Mouse (Mus musculus): Measurements from ENCODE around the gene St6galnac3. TPM values are rescaled to one million over a fixed set of nuclear protein-coding genes. Genes with fewer than 3 reads are reported as not detected.

Gene St6galnac3
- total and polyA plus RNA-seq, 2 experiments from 2014 or later = 7.3 to 9.9 TPM

DNA sequence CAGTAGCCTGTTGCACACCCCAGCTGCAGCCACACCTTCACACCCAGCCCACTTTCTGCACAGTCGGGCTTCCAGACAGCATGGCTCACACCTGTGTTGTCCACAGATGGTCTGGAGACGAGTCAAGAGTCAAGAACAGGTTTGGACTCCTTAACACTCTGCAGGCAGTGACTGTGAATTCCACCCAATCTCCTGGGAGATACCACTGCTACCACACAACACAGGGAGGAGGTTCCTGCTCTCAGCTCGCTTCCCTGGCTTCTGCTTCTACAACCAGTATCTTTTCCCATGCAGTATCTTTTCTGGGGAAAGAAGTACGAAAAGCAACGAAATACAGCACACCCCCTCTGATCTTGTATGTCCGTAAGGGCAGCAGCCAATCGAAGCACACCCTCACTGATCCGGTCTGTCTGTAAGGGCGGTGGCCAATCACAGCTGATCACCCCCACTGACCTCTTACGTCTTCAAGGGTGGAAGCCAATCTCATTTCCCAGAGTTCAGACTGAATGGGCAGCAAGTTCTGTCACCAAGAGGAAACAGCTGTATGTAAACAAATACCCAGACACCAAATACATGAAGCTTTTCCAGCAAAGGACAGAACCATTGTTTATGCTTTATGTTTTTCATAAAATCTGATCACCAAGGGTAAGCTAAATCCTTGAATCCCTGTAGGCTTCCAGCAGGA, 92.8 kb downstream of the St6galnac3 start:
- WGBS = 77% methylated on average over 10 of the region's 10 CpGs
- no peaks in the 10 kb centered on the region for H3K4me1 ChIP-seq (ENCODE audit: insufficient read depth, low read length)
- DNase-seq (ENCODE audit: low spot score) = no peak
- no peak overlapping the region for H3K4me3 ChIP-seq (ENCODE audit: low read length)
- no peaks in the 10 kb centered on the region for H3K36me3 ChIP-seq (ENCODE audit: insufficient read depth, low read length)
- H3K9me3 ChIP-seq (ENCODE audit: low read length) = no peaks in the 10 kb centered on the region
- ATAC-seq = no peak
- H3K4me2 ChIP-seq (ENCODE audit: low read depth, low read length) = no peak overlapping the region
- no peaks in the 10 kb centered on the region for H3K27me3 ChIP-seq (ENCODE audit: insufficient read depth, low read length)
- TF ChIP-seq CTCF (IDR thresholded peaks at IDR 0.05; ENCODE audit: low read depth) = no peak
- no peak overlapping the region for H3K27ac ChIP-seq
- H3K9ac ChIP-seq (replicated peaks; ENCODE audit: low read length) = no peak overlapping the region

DNA sequence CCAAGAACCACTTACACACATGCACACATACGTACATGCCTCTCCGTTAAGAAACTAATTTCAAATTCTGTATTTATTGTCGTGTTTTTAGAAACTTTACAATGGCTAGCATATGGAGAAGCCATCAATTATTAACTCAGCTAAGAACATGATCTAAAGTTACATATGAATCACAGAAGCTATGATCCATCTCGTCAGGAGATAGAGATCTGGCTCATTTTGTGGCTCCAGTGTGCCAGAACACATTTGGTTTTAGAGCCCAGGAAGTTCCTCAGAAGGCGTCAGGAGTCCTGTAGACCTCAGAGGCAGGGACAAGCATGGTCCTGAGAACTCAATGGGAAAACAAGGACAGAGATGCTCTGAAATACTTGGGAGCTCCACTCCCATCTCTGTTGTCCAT, 98.7 kb downstream of the St6galnac3 start:
- 86% methylated on average over 5 of the region's 5 CpGs for WGBS
- no peaks in the 10 kb centered on the region for H3K4me1 ChIP-seq (ENCODE audit: insufficient read depth, low read length)
- no peak for TF ChIP-seq CTCF (IDR thresholded peaks at IDR 0.05; ENCODE audit: low read depth)
- H3K36me3 ChIP-seq (ENCODE audit: insufficient read depth, low read length) = no peaks in the 10 kb centered on the region
- DNase-seq (ENCODE audit: low spot score) (no peak), ATAC-seq (no peak)
- H3K27me3 ChIP-seq (ENCODE audit: insufficient read depth, low read length) = no peaks in the 10 kb centered on the region
- no peak overlapping the region for H3K9ac ChIP-seq (replicated peaks; ENCODE audit: low read length)
- H3K4me2 ChIP-seq (ENCODE audit: low read depth, low read length) = no peak overlapping the region
- no peak overlapping the region for H3K27ac ChIP-seq
- H3K4me3 ChIP-seq (ENCODE audit: low read length) = no peak overlapping the region
- H3K9me3 ChIP-seq (ENCODE audit: low read length) = no peaks in the 10 kb centered on the region

DNA sequence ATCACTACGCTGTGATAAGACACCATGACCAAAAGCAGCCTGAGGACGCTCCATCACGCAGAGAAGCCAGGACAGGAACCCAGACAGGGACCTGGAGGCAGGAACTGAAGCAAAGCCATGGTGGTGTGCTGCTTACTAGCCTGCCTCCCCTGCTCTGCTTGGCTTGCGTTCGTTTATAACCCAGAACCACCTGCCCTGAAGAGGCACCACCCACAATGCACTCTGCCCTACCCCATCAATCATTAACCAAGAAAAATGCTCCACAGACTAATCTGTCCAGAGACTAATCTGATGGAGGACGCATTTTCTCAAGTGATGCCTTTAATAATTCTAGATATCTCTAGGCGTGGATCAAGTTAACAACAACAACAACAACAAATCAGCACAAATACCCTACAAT, 106.0 kb downstream of the St6galnac3 start:
- no peaks in the 10 kb centered on the region for H3K9me3 ChIP-seq (ENCODE audit: low read length)
- DNase-seq (ENCODE audit: low spot score) = no peak
- H3K4me1 ChIP-seq (ENCODE audit: insufficient read depth, low read length) = peaks cover 4% of the 10 kb centered on the region; the same call in 1 of the 2 replicates
- TF ChIP-seq CTCF (IDR thresholded peaks at IDR 0.05; ENCODE audit: low read depth) = no peak
- no peak overlapping the region for H3K4me2 ChIP-seq (ENCODE audit: low read depth, low read length)
- WGBS = 95% methylated on average over 7 of the region's 7 CpGs
- no peak overlapping the region for H3K9ac ChIP-seq (replicated peaks; ENCODE audit: low read length)
- no peaks in the 10 kb centered on the region for H3K27me3 ChIP-seq (ENCODE audit: insufficient read depth, low read length)
- H3K27ac ChIP-seq = no peak overlapping the region
- no peak overlapping the region for H3K4me3 ChIP-seq (ENCODE audit: low read length)
- no peak for ATAC-seq
- no peaks in the 10 kb centered on the region for H3K36me3 ChIP-seq (ENCODE audit: insufficient read depth, low read length)

DNA sequence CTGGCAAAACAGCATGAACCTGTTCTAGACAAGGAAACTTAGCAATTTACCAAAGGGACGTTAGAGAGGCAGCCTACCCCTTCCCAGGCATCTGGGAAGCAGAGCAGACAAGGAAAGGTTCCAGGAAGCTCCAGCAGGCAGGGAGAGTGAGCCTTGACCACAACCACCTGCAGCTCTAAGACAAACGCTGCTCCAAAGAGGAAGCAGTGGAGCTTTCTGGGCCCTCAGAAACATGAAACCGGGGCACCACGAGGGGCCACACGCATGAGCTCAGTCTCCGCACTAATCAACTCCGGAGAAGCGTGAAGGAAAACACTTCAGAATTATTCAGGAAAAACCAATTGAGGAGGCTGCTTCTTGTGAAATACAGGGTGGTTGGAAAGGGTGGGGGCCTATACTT, 108.1 kb downstream of the St6galnac3 start:
- Histone ChIP-seq H3K36me3 (ENCODE audit: insufficient read depth, low read length) (no peaks in the 10 kb centered on the region), H3K4me3 (ENCODE audit: low read length) (no peak overlapping the region), H3K4me2 (ENCODE audit: low read depth, low read length) (no peak overlapping the region; the same call in 1 of the 2 replicates), H3K27ac (no peak overlapping the region), H3K9ac (replicated peaks; ENCODE audit: low read length) (no peak overlapping the region), H3K9me3 (ENCODE audit: low read length) (no peaks in the 10 kb centered on the region), H3K27me3 (ENCODE audit: insufficient read depth, low read length) (no peaks in the 10 kb centered on the region), H3K4me1 (ENCODE audit: insufficient read depth, low read length) (peaks cover 4% of the 10 kb centered on the region; the same call in 1 of the 2 replicates)
- TF ChIP-seq CTCF (IDR thresholded peaks at IDR 0.05; ENCODE audit: low read depth) = no peak
- WGBS = 29% methylated on average over 8 of the region's 8 CpGs
- DNase-seq (ENCODE audit: low spot score) (no peak), ATAC-seq (no peak)

DNA sequence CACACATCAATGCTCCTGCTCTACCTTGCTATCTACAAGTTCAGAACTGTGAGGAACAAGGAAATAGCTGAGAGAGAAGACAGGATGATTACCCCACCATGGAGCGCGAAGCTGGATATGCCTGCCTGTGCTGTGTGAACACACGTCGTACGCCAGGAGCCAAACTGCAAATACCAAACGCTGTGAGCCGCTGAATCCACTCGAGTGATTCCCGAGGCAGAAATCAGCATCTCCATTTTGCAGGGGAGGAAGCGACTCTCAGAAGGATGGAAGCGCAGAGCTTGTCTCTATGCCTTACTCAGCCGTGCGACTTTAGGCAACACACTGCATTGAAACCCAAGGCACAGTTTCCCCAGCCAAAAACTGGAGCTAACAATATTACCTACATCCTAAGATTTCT, 114.7 kb downstream of the St6galnac3 start:
- TF ChIP-seq CTCF (IDR thresholded peaks at IDR 0.05; ENCODE audit: low read depth) = no peak
- Histone ChIP-seq H3K27ac (no peak overlapping the region), H3K27me3 (ENCODE audit: insufficient read depth, low read length) (no peaks in the 10 kb centered on the region), H3K4me1 (ENCODE audit: insufficient read depth, low read length) (peaks cover 11% of the 10 kb centered on the region; the same call in 1 of the 2 replicates), H3K4me3 (ENCODE audit: low read length) (no peak overlapping the region), H3K9ac (replicated peaks; ENCODE audit: low read length) (no peak overlapping the region), H3K4me2 (ENCODE audit: low read depth, low read length) (no peak overlapping the region), H3K36me3 (ENCODE audit: insufficient read depth, low read length) (no peaks in the 10 kb centered on the region), H3K9me3 (ENCODE audit: low read length) (no peaks in the 10 kb centered on the region)
- 0 out of 2 replicates have a peak, but pooled peaks have one; percentile 22 for ATAC-seq
- peak; percentile 31 for DNase-seq (ENCODE audit: low spot score)
- WGBS = 66% methylated on average over 13 of the region's 13 CpGs

DNA sequence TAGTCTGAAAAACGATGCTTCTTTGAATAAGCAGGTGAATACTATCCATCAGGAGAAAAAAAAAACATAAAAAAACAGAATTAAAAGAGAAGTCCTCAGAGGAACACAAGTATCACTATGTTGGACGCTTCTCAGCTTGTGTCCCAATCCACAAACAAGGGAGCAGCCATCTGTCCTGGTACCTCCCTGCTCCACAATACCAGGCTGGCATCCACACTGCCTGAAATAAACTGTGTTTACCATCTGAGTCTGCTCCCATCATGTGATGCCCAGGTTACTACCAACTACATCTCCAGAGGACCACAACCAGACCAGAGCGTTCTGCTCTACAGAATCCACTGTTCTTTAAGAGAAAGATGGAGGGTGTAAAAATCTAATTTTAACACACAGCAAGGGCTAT, 118.6 kb downstream of the St6galnac3 start:
- DNase-seq (ENCODE audit: low spot score) (no peak), ATAC-seq (no peak; the same call in 1 of the 2 replicates)
- H3K4me3 ChIP-seq (ENCODE audit: low read length) = no peak overlapping the region
- no peak overlapping the region for H3K4me2 ChIP-seq (ENCODE audit: low read depth, low read length)
- 57% methylated on average over 3 of the region's 3 CpGs for WGBS
- no peaks in the 10 kb centered on the region for H3K27me3 ChIP-seq (ENCODE audit: insufficient read depth, low read length)
- peaks cover 11% of the 10 kb centered on the region; the same call in 1 of the 2 replicates for H3K4me1 ChIP-seq (ENCODE audit: insufficient read depth, low read length)
- TF ChIP-seq CTCF (IDR thresholded peaks at IDR 0.05; ENCODE audit: low read depth) = no peak
- no peak overlapping the region for H3K9ac ChIP-seq (replicated peaks; ENCODE audit: low read length)
- no peak overlapping the region for H3K27ac ChIP-seq
- H3K9me3 ChIP-seq (ENCODE audit: low read length) = no peaks in the 10 kb centered on the region
- no peaks in the 10 kb centered on the region for H3K36me3 ChIP-seq (ENCODE audit: insufficient read depth, low read length)

DNA sequence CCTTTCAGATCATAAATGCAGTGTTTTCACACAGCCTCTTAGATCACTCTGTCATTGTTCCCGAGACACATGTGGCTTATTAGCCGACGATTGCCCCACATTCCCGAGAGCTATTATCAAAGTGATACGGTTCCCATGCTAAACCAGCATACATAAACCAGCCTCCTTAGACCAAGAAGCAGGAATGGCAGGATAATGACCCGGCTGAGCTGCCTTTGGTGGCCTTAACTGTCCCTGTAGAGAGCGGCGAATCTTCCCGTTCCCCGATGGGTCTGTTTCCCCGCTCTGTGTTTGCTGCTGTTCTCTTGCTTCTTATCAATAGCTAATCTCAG, 119.2 kb downstream of the St6galnac3 start:
- H3K27ac ChIP-seq = no peak overlapping the region
- H3K9me3 ChIP-seq (ENCODE audit: low read length) = no peaks in the 10 kb centered on the region
- H3K4me3 ChIP-seq (ENCODE audit: low read length) = no peak overlapping the region
- no peaks in the 10 kb centered on the region for H3K27me3 ChIP-seq (ENCODE audit: insufficient read depth, low read length)
- no peak for DNase-seq (ENCODE audit: low spot score)
- no peak for ATAC-seq
- no peak overlapping the region for H3K9ac ChIP-seq (replicated peaks; ENCODE audit: low read length)
- H3K4me2 ChIP-seq (ENCODE audit: low read depth, low read length) = peak overlapping the region; percentile 38
- H3K36me3 ChIP-seq (ENCODE audit: insufficient read depth, low read length) = no peaks in the 10 kb centered on the region
- 28% methylated on average over 11 of the region's 11 CpGs for WGBS
- H3K4me1 ChIP-seq (ENCODE audit: insufficient read depth, low read length) = peaks cover 11% of the 10 kb centered on the region; the same call in 1 of the 2 replicates
- no peak for TF ChIP-seq CTCF (IDR thresholded peaks at IDR 0.05; ENCODE audit: low read depth)
